Mouse (Mus musculus): ENCODE results near the gene Jchain.

The Jchain gene

DNA sequence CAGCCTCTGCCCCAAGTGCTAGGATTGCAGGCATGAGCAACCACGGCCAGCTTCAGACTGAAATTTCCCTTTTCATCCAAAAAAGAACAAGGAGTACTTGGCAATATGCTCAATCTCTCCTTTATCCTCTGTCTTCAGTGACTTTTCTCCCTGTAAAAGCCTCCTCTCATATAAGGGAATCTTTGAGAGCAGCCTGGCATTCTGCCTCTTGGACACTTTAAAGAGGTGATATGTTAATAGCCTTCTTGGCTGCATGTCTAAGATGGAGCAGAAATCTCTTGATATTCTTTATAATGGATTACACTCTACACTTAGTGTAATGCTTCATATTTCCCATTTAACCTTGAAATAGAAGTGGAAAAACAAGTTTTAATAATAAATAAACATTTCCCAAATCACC, 3.2 kb upstream of the Jchain start:
- no peak for DNase-seq (ENCODE audit: low read depth, low spot score)

GRCm38 (mm10) chr5:88519232-88519631, 8.5 kb downstream of the Jchain start:
- DNase-seq (ENCODE audit: low read depth, low spot score): peak; percentile 50

DNA sequence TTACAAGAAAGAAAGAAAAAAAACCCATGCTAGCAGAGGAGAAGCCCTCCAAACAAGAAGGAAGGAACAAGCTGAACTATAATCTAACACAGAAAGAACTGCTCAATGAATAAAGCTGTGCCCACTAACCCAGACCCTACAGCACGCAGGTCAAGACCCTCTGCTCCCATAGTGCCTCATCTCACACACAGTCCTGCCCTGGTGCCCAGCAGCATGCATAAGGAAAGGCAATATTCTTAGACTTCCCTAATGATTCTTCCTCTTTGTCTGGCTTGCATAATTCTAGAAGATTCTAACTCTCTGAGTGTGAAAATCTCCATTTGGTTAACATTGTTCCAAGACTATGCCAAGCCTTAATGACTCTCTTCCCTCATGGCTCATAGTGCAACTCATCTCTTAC, 18.7 kb downstream of the Jchain start:
- no peak for DNase-seq (ENCODE audit: low read depth, low spot score)

DNA sequence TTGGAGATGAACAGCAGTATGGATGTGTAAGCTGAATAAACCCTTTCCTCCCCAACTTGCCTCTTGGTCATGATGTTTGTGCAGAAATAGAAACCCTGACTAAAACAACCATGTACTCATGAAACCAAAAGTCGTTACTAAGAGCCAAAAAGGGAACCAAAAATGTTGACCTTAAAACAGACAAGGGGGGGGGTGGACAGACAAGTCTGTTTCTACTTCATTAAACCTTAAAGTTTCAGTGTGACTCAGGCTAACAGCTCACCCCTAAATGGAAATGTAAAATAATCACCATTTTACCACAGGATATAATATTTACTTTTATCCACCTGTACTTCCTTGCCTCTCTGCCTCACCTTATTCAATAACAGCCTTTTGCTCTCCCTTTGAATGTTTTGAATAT, 19.1 kb downstream of the Jchain start:
- DNase-seq (ENCODE audit: low read depth, low spot score): no peak

DNA sequence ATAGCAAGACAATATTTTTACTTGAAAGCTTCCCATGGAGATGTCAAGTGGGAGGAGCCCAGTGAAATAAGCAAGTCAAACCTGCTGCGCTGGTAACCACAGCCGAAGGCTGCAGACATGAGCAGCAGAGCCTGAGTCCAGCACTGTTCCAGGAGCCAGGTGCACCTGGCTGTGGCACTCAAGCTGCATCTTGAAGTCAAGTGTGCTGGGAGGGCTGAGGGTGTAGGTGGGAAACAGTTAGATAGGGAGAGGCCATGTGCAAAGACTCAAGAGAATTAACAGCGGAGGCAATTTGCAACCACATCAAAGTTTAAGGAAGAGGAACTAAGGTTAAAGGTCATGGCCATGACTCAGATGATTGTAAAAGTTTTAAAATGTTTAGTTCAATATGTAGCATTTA, 27.9 kb downstream of the Jchain start:
- DNase-seq (ENCODE audit: low read depth, low spot score): no peak

GRCm38 (mm10) chr5:88491111-88491510, 36.6 kb downstream of the Jchain start:
- no peak for DNase-seq (ENCODE audit: low read depth, low spot score)

GRCm38 (mm10) chr5:88489004-88489403, 38.7 kb downstream of the Jchain start:
- no peak for DNase-seq (ENCODE audit: low read depth, low spot score)

- no peak for DNase-seq (ENCODE audit: low read depth, low spot score)
Observed at GRCm38 (mm10) chr5:88487675-88488074, 40.0 kb downstream of the Jchain start, which contains the start of gene Enam. Gene Enam (plus strand): TSS chr5:88487975.

Measured in R1 (cell line).